Mouse (Mus musculus): ENCODE data around the gene Prkca. TPM values are rescaled to one million over a fixed set of nuclear protein-coding genes. Genes with fewer than 3 reads are reported as not detected.

The Prkca gene
- polyA plus RNA-seq, 2 experiments = 2.5 to 3.8 TPM

GRCm38 (mm10) chr11:108025726-108026425 is 317.9 kb downstream of the Prkca start:
- no peak for ATAC-seq (ENCODE audit: insufficient read depth)
- no peaks in the 10 kb centered on the region for H3K4me1 ChIP-seq (replicated peaks; ENCODE audit: control insufficient read depth in 2 of 2, insufficient read depth in 2 of 2, low read length in 1 of 2)
- no peaks in the 10 kb centered on the region for H3K27me3 ChIP-seq (ENCODE audit: control insufficient read depth, insufficient read depth, low read length)
- H3K27ac ChIP-seq = no peak overlapping the region
- DNase-seq (ENCODE audit: low read depth in 3 of 3, low spot score in 3 of 3) = no peak
- no peaks in the 10 kb centered on the region for H3K9me3 ChIP-seq (ENCODE audit: control insufficient read depth, low read length)
- H3K9ac ChIP-seq (replicated peaks) = no peak overlapping the region
- H3K4me2 ChIP-seq (ENCODE audit: low read depth) = no peak overlapping the region
- 41% methylated on average over 7 of the region's 7 CpGs for WGBS (ENCODE audit: insufficient replicate concordance)
- H3K4me3 ChIP-seq (ENCODE audit: insufficient read depth in 1 of 2, low read depth in 2 of 2, low read length in 2 of 2) = no peak overlapping the region
- no peak for TF ChIP-seq EP300 (IDR thresholded peaks at IDR 0.05; ENCODE audit: low read depth)
- TF ChIP-seq CTCF (IDR thresholded peaks at IDR 0.05; ENCODE audit: low read depth) = peak; percentile 33
- no peaks in the 10 kb centered on the region for H3K36me3 ChIP-seq (replicated peaks; ENCODE audit: control insufficient read depth, insufficient read depth, low read depth)

GRCm38 (mm10) chr11:108023188-108023587 is 320.5 kb downstream of the Prkca start:
- DNase-seq (ENCODE audit: low read depth in 3 of 3, low spot score in 3 of 3) (no peak), ATAC-seq (ENCODE audit: insufficient read depth) (no peak)
- no peaks in the 10 kb centered on the region for H3K27me3 ChIP-seq (ENCODE audit: control insufficient read depth, insufficient read depth, low read length)
- H3K36me3 ChIP-seq (replicated peaks; ENCODE audit: control insufficient read depth, insufficient read depth, low read depth) = no peaks in the 10 kb centered on the region
- no peak overlapping the region for H3K4me3 ChIP-seq (ENCODE audit: insufficient read depth in 1 of 2, low read depth in 2 of 2, low read length in 2 of 2)
- 64% methylated on average over 14 of the region's 14 CpGs for WGBS (ENCODE audit: insufficient replicate concordance)
- no peaks in the 10 kb centered on the region for H3K9me3 ChIP-seq (ENCODE audit: control insufficient read depth, low read length)
- no peak overlapping the region for H3K9ac ChIP-seq (replicated peaks)
- no peak overlapping the region for H3K4me2 ChIP-seq (ENCODE audit: low read depth)
- TF ChIP-seq CTCF (IDR thresholded peaks at IDR 0.05; ENCODE audit: low read depth) (no peak), EP300 (IDR thresholded peaks at IDR 0.05; ENCODE audit: low read depth) (no peak)
- H3K4me1 ChIP-seq (replicated peaks; ENCODE audit: control insufficient read depth in 2 of 2, insufficient read depth in 2 of 2, low read length in 1 of 2) = no peaks in the 10 kb centered on the region
- no peak overlapping the region for H3K27ac ChIP-seq

- WGBS (ENCODE audit: insufficient replicate concordance) = 63% methylated on average over 3 of the region's 3 CpGs
- no peaks in the 10 kb centered on the region for H3K27me3 ChIP-seq (ENCODE audit: control insufficient read depth, insufficient read depth, low read length)
- no peak overlapping the region for H3K27ac ChIP-seq
- no peak for TF ChIP-seq CTCF (IDR thresholded peaks at IDR 0.05; ENCODE audit: low read depth)
- no peak for TF ChIP-seq EP300 (IDR thresholded peaks at IDR 0.05; ENCODE audit: low read depth)
- ATAC-seq (ENCODE audit: insufficient read depth) (no peak), DNase-seq (ENCODE audit: low read depth in 3 of 3, low spot score in 3 of 3) (no peak)
- no peaks in the 10 kb centered on the region for H3K36me3 ChIP-seq (replicated peaks; ENCODE audit: control insufficient read depth, insufficient read depth, low read depth)
- no peak overlapping the region for H3K4me3 ChIP-seq (ENCODE audit: insufficient read depth in 1 of 2, low read depth in 2 of 2, low read length in 2 of 2)
- no peak overlapping the region for H3K9ac ChIP-seq (replicated peaks)
- no peaks in the 10 kb centered on the region for H3K4me1 ChIP-seq (replicated peaks; ENCODE audit: control insufficient read depth in 2 of 2, insufficient read depth in 2 of 2, low read length in 1 of 2)
- no peaks in the 10 kb centered on the region for H3K9me3 ChIP-seq (ENCODE audit: control insufficient read depth, low read length)
- no peak overlapping the region for H3K4me2 ChIP-seq (ENCODE audit: low read depth)
Observed at GRCm38 (mm10) chr11:108020889-108021288, 322.8 kb downstream of the Prkca start.

GRCm38 (mm10) chr11:108015284-108015683 is 328.4 kb downstream of the Prkca start:
- Histone ChIP-seq H3K4me2 (ENCODE audit: low read depth) (no peak overlapping the region), H3K4me1 (replicated peaks; ENCODE audit: control insufficient read depth in 2 of 2, insufficient read depth in 2 of 2, low read length in 1 of 2) (no peaks in the 10 kb centered on the region), H3K9ac (replicated peaks) (no peak overlapping the region), H3K27ac (no peak overlapping the region), H3K27me3 (ENCODE audit: control insufficient read depth, insufficient read depth, low read length) (no peaks in the 10 kb centered on the region), H3K4me3 (ENCODE audit: insufficient read depth in 1 of 2, low read depth in 2 of 2, low read length in 2 of 2) (no peak overlapping the region), H3K9me3 (ENCODE audit: control insufficient read depth, low read length) (no peaks in the 10 kb centered on the region), H3K36me3 (replicated peaks; ENCODE audit: control insufficient read depth, insufficient read depth, low read depth) (no peaks in the 10 kb centered on the region)
- DNase-seq (ENCODE audit: low read depth in 3 of 3, low spot score in 3 of 3) (no peak), ATAC-seq (ENCODE audit: insufficient read depth) (no peak)
- TF ChIP-seq CTCF (IDR thresholded peaks at IDR 0.05; ENCODE audit: low read depth) = no peak
- no peak for TF ChIP-seq EP300 (IDR thresholded peaks at IDR 0.05; ENCODE audit: low read depth)
- WGBS (ENCODE audit: insufficient replicate concordance) = 39% methylated on average over 5 of the region's 5 CpGs

GRCm38 (mm10) chr11:108013390-108013789 is 330.3 kb downstream of the Prkca start:
- WGBS (ENCODE audit: insufficient replicate concordance) = 65% methylated on average over 5 of the region's 5 CpGs
- no peak overlapping the region for H3K4me2 ChIP-seq (ENCODE audit: low read depth)
- H3K36me3 ChIP-seq (replicated peaks; ENCODE audit: control insufficient read depth, insufficient read depth, low read depth) = no peaks in the 10 kb centered on the region
- no peaks in the 10 kb centered on the region for H3K9me3 ChIP-seq (ENCODE audit: control insufficient read depth, low read length)
- H3K27me3 ChIP-seq (ENCODE audit: control insufficient read depth, insufficient read depth, low read length) = no peaks in the 10 kb centered on the region
- no peak for ATAC-seq (ENCODE audit: insufficient read depth)
- no peak overlapping the region for H3K9ac ChIP-seq (replicated peaks)
- no peak for DNase-seq (ENCODE audit: low read depth in 3 of 3, low spot score in 3 of 3)
- H3K4me1 ChIP-seq (replicated peaks; ENCODE audit: control insufficient read depth in 2 of 2, insufficient read depth in 2 of 2, low read length in 1 of 2) = no peaks in the 10 kb centered on the region
- TF ChIP-seq CTCF (IDR thresholded peaks at IDR 0.05; ENCODE audit: low read depth) (no peak), EP300 (IDR thresholded peaks at IDR 0.05; ENCODE audit: low read depth) (no peak)
- no peak overlapping the region for H3K4me3 ChIP-seq (ENCODE audit: insufficient read depth in 1 of 2, low read depth in 2 of 2, low read length in 2 of 2)
- H3K27ac ChIP-seq = no peak overlapping the region
